Mouse (Mus musculus): ENCODE data around the gene Trim27. TPM values are rescaled to one million over a fixed set of nuclear protein-coding genes. Genes with fewer than 3 reads are reported as not detected.
A peak's percentile ranks its signal among the peaks of the same experiment; 100 is the strongest.

Gene Trim27
- total and polyA plus RNA-seq, 3 experiments: 134 to 198 (median 146) TPM

- TF ChIP-seq TCF12 (IDR thresholded peaks at IDR 0.05; ENCODE audit: low read depth, low read length) (no peak), IRF4 (IDR thresholded peaks at IDR 0.05; ENCODE audit: low read depth, low read length) (peak; percentile 31; the same call in 1 of the 2 replicates), UBTF (IDR thresholded peaks at IDR 0.05; ENCODE audit: low read depth, low read length) (no peak), TBP (conservative IDR thresholded peaks at IDR 0.05; ENCODE audit: low read depth, low read length) (peak; percentile 98)
Measured at GRCm38 (mm10) chr13:21169657-21170430, 9.4 kb upstream of the Trim27 start (continued).

GRCm38 (mm10) chr13:21170431-21171155 is 8.7 kb upstream of the Trim27 start:
- H3K4me1 ChIP-seq (ENCODE audit: control insufficient read depth in 1 of 2, insufficient read depth in 2 of 2): peaks cover 4 to 25% of the 10 kb centered on the region in 2 experiments; a peak in 3 of 4 replicates

GRCm38 (mm10) chr13:21171156-21171530 is 8.1 kb upstream of the Trim27 start:
- Histone ChIP-seq H3K27me3 (replicated peaks) (peaks cover 2% of the 10 kb centered on the region), H3K9me3 (replicated peaks; ENCODE audit: low read length) (no peaks in the 10 kb centered on the region), H3K36me3 (replicated peaks in 1 of 2; ENCODE audit: control insufficient read depth in 1 of 2, insufficient read depth in 1 of 2, low read length in 1 of 2) (no peaks in the 10 kb centered on the region), H3K4me1 (ENCODE audit: control insufficient read depth in 1 of 2, insufficient read depth in 2 of 2) (peaks cover 4 to 25% of the 10 kb centered on the region in 2 experiments; a peak in 3 of 4 replicates), H3K79me2 (replicated peaks; ENCODE audit: control insufficient read depth, extremely low read depth, insufficient read depth, poor library complexity, severe bottlenecking) (no peaks in the 10 kb centered on the region), H3K4me2 (ENCODE audit: insufficient read depth, low read depth, poor library complexity, severe bottlenecking) (peak overlapping the region; percentile 41), H3K4me3 (replicated peaks in 1 of 3; ENCODE audit: low read depth in 2 of 3, low read length in 2 of 3, poor library complexity in 1 of 3) (peak overlapping the region in 2 of 3 experiments; percentile 2 to 44), H3K27ac (ENCODE audit: insufficient read depth, low read depth) (no peak overlapping the region), H3K9ac (ENCODE audit: insufficient read depth, low read depth) (no peak overlapping the region)
- in situ Hi-C loops (cut with MboI; ENCODE audit: low pct_ligation_motif_present, low pct_unique_long_range_greater_than_20kb, low sequenced_read_pairs) (loop anchor here (10.0 to 25.0 kb wide), 4 partner anchors 234 to 1059 kb away; no protein-coding TSS in a partner anchor), dilution Hi-C loops (cut with MboI; ENCODE audit: extremely low pct_ligation_motif_present, extremely low pct_unique_long_range_greater_than_20kb, low sequenced_read_pairs) (no loop called here)
- DNase-seq (ENCODE audit: extremely low read depth): peak; percentile 49
- TF ChIP-seq ZNF384 (IDR thresholded peaks at IDR 0.05; ENCODE audit: low read depth, low read length) (0 out of 2 replicates have a peak, but pooled peaks have one; percentile 4), HCFC1 (IDR thresholded peaks at IDR 0.05; ENCODE audit: low read depth, low read length) (peak; percentile 11; the same call in 1 of the 2 replicates), MAZ (IDR thresholded peaks at IDR 0.05; ENCODE audit: low read depth, low read length) (peak; percentile 13; the same call in 1 of the 2 replicates), JUN (IDR thresholded peaks at IDR 0.05; ENCODE audit: insufficient read depth, low read depth, low read length) (no peak), BHLHE40 (IDR thresholded peaks at IDR 0.05; ENCODE audit: low read depth, low read length) (0 out of 2 replicates have a peak, but pooled peaks have one; percentile 29), EP300 (IDR thresholded peaks at IDR 0.05; ENCODE audit: low read length) (no peak)

More at GRCm38 (mm10) chr13:21170431-21171155, 8.7 kb upstream of the Trim27 start:
- H3K36me3 ChIP-seq (replicated peaks in 1 of 2; ENCODE audit: control insufficient read depth in 1 of 2, insufficient read depth in 1 of 2, low read length in 1 of 2): no peaks in the 10 kb centered on the region
- peak overlapping the region in 1 of 3 experiments; percentile 60 for H3K4me3 ChIP-seq (replicated peaks in 1 of 3; ENCODE audit: low read depth in 2 of 3, low read length in 2 of 3, poor library complexity in 1 of 3)
- peak overlapping the region; percentile 41 for H3K4me2 ChIP-seq (ENCODE audit: insufficient read depth, low read depth, poor library complexity, severe bottlenecking)
- no peak overlapping the region for H3K9ac ChIP-seq (ENCODE audit: insufficient read depth, low read depth)
- H3K79me2 ChIP-seq (replicated peaks; ENCODE audit: control insufficient read depth, extremely low read depth, insufficient read depth, poor library complexity, severe bottlenecking): no peaks in the 10 kb centered on the region
- no peak for DNase-seq (ENCODE audit: extremely low read depth)
- dilution Hi-C loops (cut with MboI; ENCODE audit: extremely low pct_ligation_motif_present, extremely low pct_unique_long_range_greater_than_20kb, low sequenced_read_pairs) (no loop called here), in situ Hi-C loops (cut with MboI; ENCODE audit: low pct_ligation_motif_present, low pct_unique_long_range_greater_than_20kb, low sequenced_read_pairs) (loop anchor here (10.0 to 25.0 kb wide), 4 partner anchors 233 to 1058 kb away; no protein-coding TSS in a partner anchor)
- TF ChIP-seq MYC (IDR thresholded peaks at IDR 0.05; ENCODE audit: low read depth, low read length): peak; percentile 48; the same call in 1 of the 2 replicates
- TF ChIP-seq USF1 (IDR thresholded peaks at IDR 0.05; ENCODE audit: low read depth, low read length): no peak
- peak; percentile 35; the same call in 1 of the 2 replicates for TF ChIP-seq HCFC1 (IDR thresholded peaks at IDR 0.05; ENCODE audit: low read depth, low read length)
- TF ChIP-seq BHLHE40 (IDR thresholded peaks at IDR 0.05; ENCODE audit: low read depth, low read length): no peak
- no peak for TF ChIP-seq RAD21 (IDR thresholded peaks at IDR 0.05; ENCODE audit: low read depth, low read length)
- no peak overlapping the region for H3K27ac ChIP-seq (ENCODE audit: insufficient read depth, low read depth)
- peaks cover 6% of the 10 kb centered on the region for H3K27me3 ChIP-seq (replicated peaks)
- no peaks in the 10 kb centered on the region for H3K9me3 ChIP-seq (replicated peaks; ENCODE audit: low read length)

Measured in CH12.LX (cell line).